Comparison of ENCODE assay signal across 16 mouse cellular contexts in the genomic region with DNA sequence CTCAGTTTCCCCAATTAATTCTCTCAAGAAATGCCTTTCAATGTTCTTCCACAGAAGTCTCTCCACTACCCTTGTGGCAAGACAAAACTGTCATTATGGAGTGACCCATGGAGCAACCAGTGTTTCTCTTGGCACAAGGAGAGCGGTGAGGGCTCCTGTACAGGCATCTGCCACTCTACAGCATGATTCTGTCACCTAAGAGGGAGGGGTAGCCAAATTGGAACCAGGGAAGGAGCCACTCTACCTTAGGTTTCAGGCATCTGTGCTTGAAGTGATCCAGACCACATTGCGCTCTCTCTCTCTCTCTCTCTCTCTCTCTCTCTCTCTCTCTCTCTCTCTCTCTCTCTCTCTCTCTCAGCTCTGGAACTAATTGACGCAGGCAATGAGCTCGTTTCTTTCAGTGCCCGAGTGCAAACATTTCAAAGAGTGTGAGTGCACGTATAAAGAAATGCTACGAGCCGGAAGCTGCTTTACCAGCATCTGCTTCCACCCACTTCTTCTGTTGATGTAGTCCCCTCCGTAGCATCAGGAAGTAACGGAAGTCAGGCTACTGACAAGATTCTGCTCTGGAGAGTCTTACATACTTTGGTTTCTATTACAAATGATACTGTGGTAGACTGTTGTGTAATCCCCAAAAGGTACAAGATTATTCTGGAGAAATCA. TPM values are rescaled to one million over a fixed set of nuclear protein-coding genes. Genes with fewer than 3 reads are reported as not detected.
DNase-seq lines count a peak whose midpoint lies in the region; ATAC-seq and TF ChIP-seq lines count a peak whose summit lies in the region.
"Had no signal": no experiment of that assay in that cellular context is flagged by ENCODE, and none has a peak within 500 bp of the region (broad histone marks: within the 10 kb centered on the region; RNA-seq: fewer than 3 reads in every experiment).

No protein-coding gene starts in this region.

- 47% methylated on average over 10 of the region's 10 CpGs for WGBS in spleen, adult 2 months
- WGBS in forebrain, embryonic 16.5 days, result 53% methylated on average over 10 of the region's 10 CpGs

- no peak for TF ChIP-seq POLR2A in spleen, adult 2 months (IDR thresholded peaks at IDR 0.05; ENCODE audit: low read depth, low read length)

- DNase-seq in spleen, adult 2 months (ENCODE audit: low read depth in 1 of 2, low spot score in 2 of 2), result peak in 1 of 2 experiments; percentile 4
- no peak for DNase-seq in spleen, adult 12 weeks (ENCODE audit: low spot score)
- peak; percentile 84 for DNase-seq in naive thymus-derived CD4-positive, alpha-beta T cell, adult 2 months (ENCODE audit: low read depth)
- DNase-seq in thymus, postnatal 4 days, result peak; percentile 47
- no peak for DNase-seq in urinary bladder, postnatal 4 days (ENCODE audit: low spot score in 2 of 2)
- DNase-seq in layer of hippocampus, postnatal 25 days (ENCODE audit: extremely low spot score in 1 of 2, low spot score in 1 of 2), result no peak
- DNase-seq: adrenal gland, postnatal 14 days; cerebellum, adult 8-10 months; heart, postnatal 14 days; lung, postnatal 14 days; right cerebral cortex, postnatal 4 days had no signal

- H3K9me3 ChIP-seq in forebrain, embryonic 16.5 days (ENCODE audit: control insufficient read depth, low read length), result no peaks in the 10 kb centered on the region
- H3K9me3 ChIP-seq: intestine, embryonic 15.5 days had no signal

- no peaks in the 10 kb centered on the region for H3K27me3 ChIP-seq in spleen, adult 2 months (ENCODE audit: control insufficient read depth, insufficient read depth, low read length)
- H3K27me3 ChIP-seq in forebrain, embryonic 16.5 days (replicated peaks; ENCODE audit: control insufficient read depth, insufficient read depth, low read length), result no peaks in the 10 kb centered on the region
- H3K27me3 ChIP-seq: CH12.LX; intestine, embryonic 15.5 days had no signal

- ATAC-seq in inflammation-experienced regulatory T-cells, adult 6 months, result peak; percentile 80
- no peak for ATAC-seq in forebrain, embryonic 16.5 days
- ATAC-seq: forebrain, embryonic 14.5 days; intestine, embryonic 15.5 days had no signal

- H3K4me3 ChIP-seq in spleen, adult 2 months (ENCODE audit: extremely low read depth, insufficient read depth, insufficient read length), result peak overlapping the region; percentile 26; the same call in 1 of the 2 replicates
- H3K4me3 ChIP-seq in forebrain, embryonic 16.5 days (replicated peaks; ENCODE audit: low read length), result no peak overlapping the region
- H3K4me3 ChIP-seq: intestine, embryonic 15.5 days had no signal

- TF ChIP-seq CTCF in spleen, adult 2 months (IDR thresholded peaks at IDR 0.05; ENCODE audit: extremely low read depth, insufficient read depth, insufficient read length, insufficient replicate concordance), result no peak

- H3K4me2 ChIP-seq in forebrain, embryonic 16.5 days (ENCODE audit: low read length), result no peak overlapping the region
- H3K4me2 ChIP-seq: intestine, embryonic 15.5 days had no signal

- no peak overlapping the region for H3K9ac ChIP-seq in forebrain, embryonic 16.5 days (replicated peaks; ENCODE audit: low read depth, low read length)
- H3K9ac ChIP-seq: intestine, embryonic 15.5 days had no signal

- H3K36me3 ChIP-seq in spleen, adult 2 months (ENCODE audit: control insufficient read depth, insufficient read depth, low read length), result no peaks in the 10 kb centered on the region
- H3K36me3 ChIP-seq in forebrain, embryonic 16.5 days (ENCODE audit: control insufficient read depth, insufficient read depth), result no peaks in the 10 kb centered on the region
- H3K36me3 ChIP-seq: intestine, embryonic 15.5 days had no signal

- peak overlapping the region; percentile 63 for H3K27ac ChIP-seq in spleen, adult 2 months (ENCODE audit: insufficient read depth, low read length)
- no peak overlapping the region for H3K27ac ChIP-seq in forebrain, embryonic 16.5 days (ENCODE audit: low read length)
- H3K27ac ChIP-seq: intestine, embryonic 15.5 days had no signal

- H3K4me1 ChIP-seq in spleen, adult 2 months (ENCODE audit: control insufficient read depth, insufficient read depth, insufficient read length), result peaks cover 4% of the 10 kb centered on the region
- H3K4me1 ChIP-seq in forebrain, embryonic 16.5 days (replicated peaks; ENCODE audit: control insufficient read depth, insufficient read depth, low read length), result peaks cover 4% of the 10 kb centered on the region; the same call in 1 of the 2 replicates
- H3K4me1 ChIP-seq: intestine, embryonic 15.5 days had no signal

RNA-seq across cellular contexts. Expression of a gene that starts 4.7 kb away (rescaled TPM):
- 7.1 and 10.1 TPM in 2 replicates for polyA plus RNA-seq in spleen, adult 2 months (2012; rRNA removed)
- polyA plus RNA-seq in inflammation-experienced regulatory T-cells, adult 6 months (2017; shearing (Covaris generic)), result 10 to 100 TPM in 1 of 3 experiments, 1 to 10 TPM in 2; 9.3 to 16.3 (median 9.5) TPM
- 0.87 and 1.2 TPM in 2 replicates for polyA plus RNA-seq in forebrain, embryonic 16.5 days (2015; fragmentation: Nextera tagmentation; extraction: Ambion mirVana)
- total RNA-seq in layer of hippocampus, postnatal 25 days (2021), result 1 to 10 TPM; 4.7 to 4.9 TPM

Comparison
In these comparisons a context has a peak if more than half of its experiments do, and no peak if none do; other contexts are left out.
1. DNase-seq: peak in naive thymus-derived CD4-positive, alpha-beta T cell, adult 2 months (single experiment) and thymus, postnatal 4 days (single experiment); none in spleen, adult 12 weeks (single experiment), urinary bladder, postnatal 4 days (0 of 2) and layer of hippocampus, postnatal 25 days (0 of 2).